Mouse (Mus musculus): ENCODE measurements at regions not wholly inside any gene's neighbourhood (a gene's known extent, or its start where the extent isn't known, plus 50 kb on each side); places are given as distances from the start of the nearest gene placed in this dataset.

DNA sequence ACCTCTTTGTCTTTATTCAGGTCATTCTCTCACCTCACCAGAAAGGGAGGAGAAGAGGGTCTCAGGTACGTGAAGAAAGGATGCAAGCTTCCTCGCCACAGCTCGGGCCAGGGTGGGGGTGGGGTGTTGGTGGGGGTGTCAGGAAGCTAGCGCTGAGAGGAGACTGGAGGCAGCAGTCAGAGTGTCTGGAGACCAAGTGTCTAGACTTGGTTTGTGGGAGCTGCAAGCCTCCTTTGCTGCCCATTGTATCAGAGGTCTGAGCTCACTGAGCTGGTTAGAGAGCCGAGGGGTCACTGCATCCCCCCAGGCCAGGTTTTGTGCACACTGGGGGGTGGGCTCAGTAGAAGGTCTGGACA is 159.4 kb upstream of the Myt1l start:
- no peak for DNase-seq (ENCODE audit: inconsistent ontology term)

DNA sequence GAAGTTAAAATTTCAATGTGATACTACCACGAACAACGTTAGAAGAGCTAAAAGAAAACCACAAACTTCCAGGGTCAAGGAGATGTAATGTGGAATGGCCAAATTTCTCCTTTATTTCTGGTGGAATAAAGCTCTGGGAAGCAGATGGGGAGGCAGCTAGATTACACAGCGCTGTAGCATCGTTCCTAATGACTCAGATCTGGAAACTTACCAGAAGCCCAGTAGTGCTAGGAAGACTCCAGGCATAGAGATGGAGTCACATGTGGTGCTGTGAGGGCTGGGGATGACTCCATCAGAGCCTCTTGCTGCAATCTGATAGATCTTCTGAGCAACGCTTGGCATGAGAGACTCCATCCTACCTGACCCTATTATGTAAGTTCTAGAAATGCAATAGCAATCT is 136.4 kb upstream of the Myt1l start:
- peak; percentile 71 for DNase-seq (ENCODE audit: inconsistent ontology term)

DNA sequence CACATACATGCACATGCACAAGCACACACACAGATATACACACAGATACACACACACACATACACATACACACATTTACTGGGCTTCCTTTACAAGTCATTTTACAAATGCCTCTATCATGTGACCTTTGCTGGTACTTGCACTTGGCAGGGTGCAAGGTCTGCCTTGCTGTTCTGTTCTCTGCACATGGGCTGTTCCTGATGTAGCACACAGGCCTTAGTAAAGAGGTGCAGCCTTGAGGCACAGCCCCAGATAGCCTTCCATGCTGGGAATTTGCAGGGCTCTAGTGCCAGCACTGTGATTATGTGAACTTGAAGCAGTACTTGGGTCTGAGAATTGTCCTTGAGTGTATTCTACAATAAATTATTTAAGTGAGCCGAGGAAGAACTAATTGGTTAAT is 133.9 kb upstream of the Myt1l start:
- no peak for DNase-seq (ENCODE audit: inconsistent ontology term)

DNA sequence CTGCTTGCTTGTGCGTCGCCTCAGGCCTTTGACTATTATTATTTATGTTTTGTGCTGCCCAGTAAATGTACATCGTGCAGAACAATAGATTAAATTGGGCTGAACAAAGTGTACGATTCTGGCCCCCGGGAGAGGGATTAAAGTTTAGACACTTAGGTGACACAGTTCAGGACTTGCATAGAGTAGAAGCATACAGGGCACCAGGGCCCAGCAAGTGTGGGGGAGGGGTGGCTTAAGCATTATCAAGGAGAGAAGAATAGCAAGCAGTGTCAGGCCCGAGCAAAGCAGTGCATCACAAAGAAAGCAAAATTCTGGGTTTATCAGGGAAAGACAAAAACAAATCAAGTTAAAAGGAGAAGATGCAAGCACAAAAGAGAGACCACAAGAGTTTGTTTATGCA is 133.3 kb upstream of the Myt1l start:
- no peak for DNase-seq (ENCODE audit: inconsistent ontology term)

DNA sequence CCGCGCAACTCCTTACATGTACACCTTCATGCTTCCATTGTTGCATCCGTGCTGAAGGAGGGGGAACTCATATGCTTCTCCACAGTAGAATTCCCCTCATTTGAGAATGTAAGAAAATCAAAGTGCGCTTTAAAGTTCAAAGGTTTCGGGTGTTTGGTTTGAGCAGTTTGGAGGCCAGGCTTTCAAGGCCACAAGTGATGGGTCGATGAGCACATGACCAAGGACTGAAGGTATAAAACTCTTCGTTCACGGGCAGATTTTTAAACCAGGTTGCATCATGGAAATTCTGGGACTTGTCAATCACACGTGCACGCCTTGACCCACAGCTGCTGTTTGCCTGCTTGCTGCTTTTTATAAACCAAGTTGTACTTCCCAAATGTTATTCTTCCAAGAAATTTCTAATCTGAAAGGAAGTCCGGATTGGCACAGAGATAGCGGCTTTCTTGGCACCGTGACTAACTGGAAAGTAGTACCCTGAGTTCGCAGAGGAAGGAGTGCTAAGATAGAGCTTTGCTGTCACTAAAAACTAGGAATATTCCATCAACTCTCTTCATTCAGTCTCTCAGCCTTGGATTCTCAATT is 132.7 kb upstream of the Myt1l start:
- no peak for DNase-seq (ENCODE audit: inconsistent ontology term)

GRCm38 (mm10) chr12:29404434-29404833 is 123.8 kb upstream of the Myt1l start:
- DNase-seq (ENCODE audit: inconsistent ontology term) = no peak

DNA sequence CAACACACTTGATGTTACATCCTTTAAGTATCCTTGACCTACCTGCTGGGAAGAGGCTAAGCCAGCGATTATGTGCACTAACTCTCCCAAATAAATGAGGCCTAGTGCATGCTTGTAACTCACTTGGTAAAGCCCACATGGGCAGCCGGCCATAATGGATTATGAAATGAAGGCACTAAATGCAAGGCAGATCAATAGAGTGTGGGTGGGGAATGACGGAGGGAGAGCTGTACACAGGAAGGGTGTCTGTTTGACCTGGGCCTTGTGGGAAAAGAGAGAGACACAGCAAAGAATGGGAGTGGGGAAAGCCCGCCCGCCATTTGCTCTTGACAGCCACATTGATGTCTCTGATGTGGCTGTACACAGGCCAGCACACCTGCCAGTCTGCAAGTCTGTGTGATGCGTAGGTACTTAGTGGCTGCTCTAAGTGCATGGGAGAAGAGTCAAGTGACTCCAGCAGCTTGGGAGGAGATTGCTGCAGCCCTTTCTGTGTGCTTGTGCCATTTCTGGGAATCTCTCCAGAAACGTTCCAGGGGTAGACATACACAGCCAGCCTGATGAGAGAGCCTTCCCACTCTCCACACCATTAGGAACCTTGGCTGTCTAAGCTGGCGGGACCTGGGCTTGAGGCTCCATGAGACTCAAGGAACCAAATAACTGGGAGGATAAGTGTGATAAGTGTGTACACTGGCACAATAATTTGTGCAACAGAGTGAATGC is 118.7 kb upstream of the Myt1l start:
- no peak for DNase-seq (ENCODE audit: inconsistent ontology term)

GRCm38 (mm10) chr12:29433936-29434335 is 94.2 kb upstream of the Myt1l start:
- no peak for DNase-seq (ENCODE audit: inconsistent ontology term)

DNA sequence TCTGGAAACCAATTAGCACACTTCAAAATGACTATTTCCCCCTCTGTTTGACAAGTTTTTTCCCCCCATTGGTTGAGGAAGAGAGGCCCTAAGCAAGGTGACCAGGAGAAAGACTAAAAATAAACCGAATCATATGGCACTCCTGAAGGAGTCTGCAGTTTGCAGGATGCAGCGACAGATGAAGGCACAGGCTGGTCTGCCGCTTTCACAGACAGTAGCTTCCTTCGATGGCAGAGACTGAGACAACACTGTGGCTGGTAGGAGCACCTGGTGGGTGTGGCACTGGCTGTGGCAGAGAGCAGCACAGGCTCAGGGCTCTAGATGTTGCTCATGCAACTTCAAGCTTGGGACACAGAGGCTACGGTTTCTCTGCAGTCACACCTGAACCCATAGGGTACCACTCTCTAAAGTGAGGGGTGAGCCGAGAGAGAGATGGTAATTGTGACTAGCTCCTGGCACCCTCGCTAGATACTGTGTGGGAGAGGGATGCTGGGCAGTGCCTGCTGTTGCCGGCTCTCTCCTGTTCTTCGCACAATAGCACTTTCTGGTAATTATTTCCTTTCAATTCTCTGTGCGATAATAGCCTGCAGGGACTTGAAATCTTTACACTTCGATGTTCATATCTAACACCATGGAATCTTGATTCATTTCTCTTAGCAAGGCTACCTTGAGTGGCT is 88.7 kb upstream of the Myt1l start:
- DNase-seq (ENCODE audit: inconsistent ontology term) = no peak

GRCm38 (mm10) chr12:29465201-29465600 is 63.0 kb upstream of the Myt1l start:
- DNase-seq (ENCODE audit: inconsistent ontology term) = peak; percentile 56

Data from Muller cell, postnatal 12 days (primary cell).